Mouse (Mus musculus) megakaryocyte progenitor cell, adult 5-6 weeks (primary cell): ENCODE data around the gene Mgat4a. TPM values are rescaled to one million over a fixed set of nuclear protein-coding genes. Genes with fewer than 3 reads are reported as not detected.

Experiments
- ATAC-seq: replicated peaks from 2 replicates; pipeline ENCODE4 v1.8.0; 2016; ENCODE audit warnings: mild to moderate bottlenecking, moderate TSS enrichment, inconsistent platforms; ENCODE audit not compliant: poor library complexity
- total RNA-seq, 2 experiments: library from RNA; stranded (forward) in 1 of 2; stranded (reverse) in 1 of 2; fragments of 157-497, 149-512 nt in 1 of 2; fragments of 200-1000 nt in 1 of 2; gene quantifications; 2 replicates each; pipeline versions ENCODE4 v1.2.3 to v1.2.4; 2015 to 2017

Mgat4a gene
- total RNA-seq (2015), result 10.7 and 10.9 TPM in 2 replicates
- 27.4 and 29.5 TPM in 2 replicates for total RNA-seq (2017)

GRCm38 (mm10) chr1:37540810-37541658 is at the start of gene Mgat4a:
TSS of gene Mgat4a (minus strand) at chr1:37541016.
- peak; percentile 100 for ATAC-seq

GRCm38 (mm10) chr1:37585809-37586480 is 45.1 kb upstream of the Mgat4a start:
- peak; percentile 85 for ATAC-seq

GRCm38 (mm10) chr1:37583795-37584464 is 43.1 kb upstream of the Mgat4a start:
- no peak for ATAC-seq

- no peak for ATAC-seq
Observed at GRCm38 (mm10) chr1:37583167-37583566, 42.4 kb upstream of the Mgat4a start.

GRCm38 (mm10) chr1:37579686-37580085 is 38.9 kb upstream of the Mgat4a start:
- no peak for ATAC-seq

GRCm38 (mm10) chr1:37572528-37573272 is 31.9 kb upstream of the Mgat4a start:
- ATAC-seq, result no peak

GRCm38 (mm10) chr1:37568379-37568778 is 27.6 kb upstream of the Mgat4a start:
- no peak for ATAC-seq

GRCm38 (mm10) chr1:37566754-37567153 is 25.9 kb upstream of the Mgat4a start:
- no peak for ATAC-seq

- no peak for ATAC-seq
Observed at GRCm38 (mm10) chr1:37566344-37566743, 25.5 kb upstream of the Mgat4a start.

GRCm38 (mm10) chr1:37565396-37565795 is 24.6 kb upstream of the Mgat4a start:
- ATAC-seq, result no peak

GRCm38 (mm10) chr1:37561955-37562354 is 21.1 kb upstream of the Mgat4a start:
- peak; percentile 87 for ATAC-seq

GRCm38 (mm10) chr1:37560356-37560755 is 19.5 kb upstream of the Mgat4a start:
- no peak for ATAC-seq

- ATAC-seq, result no peak
Observed at GRCm38 (mm10) chr1:37551986-37552385, 11.2 kb upstream of the Mgat4a start.

- no peak for ATAC-seq
Observed at GRCm38 (mm10) chr1:37549501-37549900, 8.7 kb upstream of the Mgat4a start.

GRCm38 (mm10) chr1:37546398-37547051 is 5.7 kb upstream of the Mgat4a start:
- ATAC-seq, result peak; percentile 65

GRCm38 (mm10) chr1:37544251-37544650 is 3.4 kb upstream of the Mgat4a start:
- ATAC-seq, result no peak

- no peak for ATAC-seq
Observed at GRCm38 (mm10) chr1:37543057-37543456, 2.2 kb upstream of the Mgat4a start.

GRCm38 (mm10) chr1:37539968-37540809 is 627 bp downstream of the Mgat4a start:
- no peak for ATAC-seq

- ATAC-seq, result 0 out of 2 replicates have a peak, but pooled peaks have one; percentile 14
Observed at GRCm38 (mm10) chr1:37534532-37535108, 6.2 kb downstream of the Mgat4a start.
